Mouse (Mus musculus) adrenal gland (tissue): ENCODE data around the gene Hoxc13.

Experiments
- intact Hi-C: fragments of 180-260 bp; cut with DNase I; formaldehyde crosslinking; loops from one replicate; pipeline ENCODE4 v1.15.1; 2025

The Hoxc13 gene

GRCm38 (mm10) chr15:102936279-102936972 lies 15.5 kb downstream of the Hoxc13 start, which contains the start of gene Hoxc12:
Gene Hoxc12 (plus strand): TSS chr15:102936757.
- intact Hi-C loops: no loop called here

DNA sequence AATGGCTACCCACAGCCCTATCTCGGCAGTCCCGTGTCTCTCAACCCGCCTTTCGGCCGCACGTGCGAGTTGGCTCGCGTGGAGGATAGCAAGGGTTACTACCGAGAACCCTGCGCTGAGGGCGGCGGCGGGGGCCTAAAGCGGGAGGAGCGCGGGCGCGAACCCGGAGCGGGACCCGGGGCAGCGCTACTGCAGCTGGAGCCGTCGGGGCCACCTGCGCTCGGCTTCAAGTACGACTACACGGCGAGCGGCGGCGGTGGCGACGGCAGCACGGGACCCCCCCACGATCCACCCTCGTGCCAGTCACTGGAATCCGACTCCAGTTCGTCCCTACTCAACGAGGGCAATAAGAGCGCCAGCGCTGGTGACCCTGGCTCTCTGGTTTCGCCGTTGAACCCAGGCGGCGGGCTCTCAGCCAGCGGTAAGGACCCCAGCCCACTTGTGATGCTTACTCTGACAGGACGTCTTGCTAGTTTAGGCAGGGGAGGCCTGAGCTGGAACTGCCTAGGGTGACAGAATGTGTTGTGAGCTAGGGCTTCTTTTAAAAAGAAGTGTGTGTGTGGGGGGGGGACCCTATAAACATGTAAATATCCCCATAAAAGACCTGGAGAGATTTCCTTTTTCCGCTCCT lies 16.2 kb downstream of the Hoxc13 start:
- intact Hi-C loops: no loop called here

- intact Hi-C loops: loop anchor here (10.0 kb wide), 1 partner anchor 155 kb away; no protein-coding TSS in a partner anchor
These were observed 18.6 kb downstream of the Hoxc13 start for GRCm38 (mm10) chr15:102939256-102940155.

GRCm38 (mm10) chr15:102942739-102943467 lies 22.0 kb downstream of the Hoxc13 start:
- intact Hi-C loops: loop anchor here (10.0 kb wide), 1 partner anchor 158 kb away; no protein-coding TSS in a partner anchor

GRCm38 (mm10) chr15:102943468-102943813 lies 22.5 kb downstream of the Hoxc13 start:
- intact Hi-C loops: loop anchor here (10.0 kb wide), 1 partner anchor 159 kb away; no protein-coding TSS in a partner anchor

DNA sequence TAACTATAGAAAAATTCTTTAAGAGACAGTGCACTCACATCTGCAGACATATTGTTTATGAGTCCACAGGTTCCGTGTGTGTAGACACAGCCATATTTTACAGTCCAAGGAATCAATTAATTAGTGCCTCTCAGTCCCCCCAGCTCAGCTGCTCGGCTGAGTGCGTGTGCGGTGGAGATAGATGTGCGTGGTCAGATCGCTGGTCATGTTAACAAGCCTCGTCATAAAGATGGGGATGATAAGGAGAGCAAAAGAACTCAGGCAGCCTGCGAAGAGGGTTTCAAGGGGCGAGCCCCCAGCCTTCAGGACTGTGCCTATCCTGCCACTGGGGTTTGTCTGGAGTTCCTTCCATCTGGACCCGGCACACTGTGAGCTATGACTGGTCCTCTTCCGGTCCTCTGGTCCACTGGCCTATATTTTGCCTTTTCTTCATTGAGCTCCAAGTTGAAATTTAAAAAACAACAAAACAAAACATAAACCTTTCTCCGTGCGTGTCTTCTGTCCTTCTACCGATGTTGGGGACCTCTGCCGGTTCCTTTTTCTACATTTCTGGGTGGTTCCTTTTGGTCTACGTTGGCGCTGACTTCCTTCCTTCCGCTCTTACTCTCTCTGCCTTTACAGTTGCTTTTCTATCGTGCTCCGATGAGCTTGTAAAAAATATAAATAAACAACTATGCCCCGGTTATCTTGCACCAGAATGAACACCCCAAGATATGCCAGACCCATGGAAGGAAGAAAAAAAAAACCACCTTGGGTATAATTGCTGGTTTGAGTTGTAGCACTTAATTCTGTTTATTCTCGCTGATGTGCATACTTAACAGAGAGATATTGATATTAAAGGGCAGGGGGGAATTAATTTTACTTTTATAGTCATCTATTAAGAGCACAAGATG lies 24.5 kb downstream of the Hoxc13 start:
- intact Hi-C loops: loop anchor here (10.0 kb wide), 1 partner anchor 161 kb away; no protein-coding TSS in a partner anchor

GRCm38 (mm10) chr15:102947276-102947675 lies 26.4 kb downstream of the Hoxc13 start:
- intact Hi-C loops: loop anchor here (10.0 kb wide), 1 partner anchor 162 kb away; no protein-coding TSS in a partner anchor

GRCm38 (mm10) chr15:102948842-102949241 lies 27.9 kb downstream of the Hoxc13 start:
- intact Hi-C loops: loop anchor here (10.0 kb wide), 1 partner anchor 164 kb away; no protein-coding TSS in a partner anchor

- intact Hi-C loops: loop anchor here (10.0 kb wide), 1 partner anchor 165 kb away; no protein-coding TSS in a partner anchor
These were observed 28.8 kb downstream of the Hoxc13 start for GRCm38 (mm10) chr15:102949696-102950095.

DNA sequence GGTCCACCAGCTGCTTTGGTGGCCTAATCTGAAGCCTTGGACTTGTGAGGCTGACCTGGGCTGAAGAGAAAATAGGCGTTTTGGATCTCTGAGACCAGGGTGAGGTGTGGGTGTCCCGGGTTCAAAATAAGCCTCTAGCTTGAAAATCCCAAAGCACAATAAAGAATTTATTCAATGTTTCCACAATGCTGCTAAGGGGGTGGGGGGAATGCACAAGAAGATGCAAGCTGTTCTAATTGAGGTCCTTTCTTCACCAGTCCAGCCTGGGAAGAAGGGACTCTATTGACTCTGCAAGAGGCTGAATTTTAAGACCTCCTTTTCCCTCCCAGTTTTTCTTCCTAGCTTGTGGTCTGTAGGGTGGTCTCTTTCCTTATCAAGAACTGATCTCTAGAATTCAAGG lies 30.0 kb downstream of the Hoxc13 start:
- intact Hi-C loops: no loop called here

GRCm38 (mm10) chr15:102953561-102953960 lies 32.7 kb downstream of the Hoxc13 start:
- intact Hi-C loops: no loop called here

DNA sequence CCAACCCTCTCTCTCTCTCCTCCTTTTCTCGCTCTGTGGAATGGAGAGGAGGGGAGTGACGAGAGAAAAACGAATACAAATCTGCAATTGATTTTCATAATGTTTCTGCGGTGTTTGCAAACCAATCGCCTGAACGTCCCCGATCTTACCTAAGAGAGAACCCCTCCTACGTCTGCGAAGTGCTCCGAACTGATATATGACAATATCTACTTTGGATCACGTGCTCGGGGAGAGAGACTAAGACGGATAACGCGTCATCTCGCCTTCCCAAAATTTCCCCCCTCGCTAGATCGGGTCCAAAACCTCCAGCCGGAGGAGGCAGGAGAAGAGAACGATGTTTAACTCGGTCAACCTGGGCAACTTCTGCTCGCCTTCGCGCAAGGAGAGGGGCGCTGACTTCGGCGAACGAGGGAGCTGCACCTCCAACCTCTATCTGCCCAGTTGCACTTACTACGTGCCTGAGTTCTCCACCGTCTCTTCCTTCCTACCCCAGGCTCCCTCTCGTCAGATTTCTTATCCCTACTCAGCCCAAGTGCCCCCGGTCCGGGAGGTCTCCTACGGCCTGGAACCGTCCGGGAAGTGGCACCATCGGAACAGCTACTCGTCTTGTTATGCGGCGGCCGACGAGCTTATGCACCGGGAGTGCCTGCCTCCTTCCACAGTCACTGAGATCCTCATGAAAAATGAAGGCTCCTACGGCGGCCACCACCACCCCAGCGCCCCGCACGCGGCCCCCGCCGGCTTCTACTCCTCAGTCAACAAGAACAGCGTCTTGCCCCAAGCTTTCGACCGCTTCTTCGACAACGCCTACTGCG lies 33.5 kb downstream of the Hoxc13 start, which contains the start of gene Hoxc11:
Gene Hoxc11, plus strand, starts transcription at position 236 of the 815 bp plus-strand sequence.
- intact Hi-C loops: no loop called here

- intact Hi-C loops: no loop called here
These were observed 34.1 kb downstream of the Hoxc13 start for GRCm38 (mm10) chr15:102955007-102955382.

- intact Hi-C loops: no loop called here
These were observed 35.1 kb downstream of the Hoxc13 start for GRCm38 (mm10) chr15:102955833-102956640.

DNA sequence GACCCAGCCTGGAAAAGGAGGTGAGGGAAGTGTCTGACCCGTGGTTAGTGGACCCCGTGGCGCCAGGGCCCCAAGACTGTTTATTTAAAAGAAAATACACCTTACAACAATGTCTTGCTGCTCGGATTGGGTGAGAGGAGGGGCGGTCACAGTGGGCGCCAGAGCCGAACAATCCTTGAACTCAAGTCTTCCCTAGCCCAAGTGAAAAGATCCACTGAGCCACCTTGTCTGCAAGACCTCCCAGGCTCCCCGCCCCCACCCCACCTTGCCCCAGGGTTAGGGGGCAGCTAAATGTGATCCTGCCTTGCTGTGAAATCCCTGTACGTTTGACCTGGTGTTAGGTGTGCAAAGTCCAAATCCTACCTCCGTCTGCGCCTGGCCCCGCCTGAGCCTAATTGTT lies 36.0 kb downstream of the Hoxc13 start:
- intact Hi-C loops: no loop called here

GRCm38 (mm10) chr15:102959663-102960191 lies 38.8 kb downstream of the Hoxc13 start:
- intact Hi-C loops: no loop called here

DNA sequence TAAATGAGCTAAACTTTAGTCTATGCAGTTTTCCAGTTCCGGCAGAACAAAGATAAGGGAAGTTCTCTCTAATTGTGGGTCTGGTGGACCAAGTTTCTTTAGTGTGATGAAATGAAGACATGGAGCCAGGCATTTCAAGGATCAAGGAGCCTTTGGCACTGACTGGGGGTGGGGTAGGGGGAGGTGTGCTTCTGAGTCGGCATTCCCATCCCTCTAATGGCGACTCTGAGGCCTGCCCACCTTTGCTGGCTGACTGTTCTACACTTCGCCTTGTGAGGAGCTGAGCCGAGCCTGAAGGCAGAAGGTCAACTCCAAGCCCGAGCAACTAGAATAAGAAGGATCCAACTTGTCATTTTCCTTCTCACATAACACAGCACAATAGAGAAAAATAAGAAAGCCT lies 40.8 kb downstream of the Hoxc13 start:
- intact Hi-C loops: no loop called here

GRCm38 (mm10) chr15:102962492-102962891 lies 41.6 kb downstream of the Hoxc13 start:
- intact Hi-C loops: no loop called here
